Mouse (Mus musculus) stomach, postnatal 0 days (tissue): ENCODE measurements around the gene C8a. TPM values are rescaled to one million over a fixed set of nuclear protein-coding genes. Genes with fewer than 3 reads are reported as not detected.

Source experiments
- ATAC-seq: fragments of 200-750 bp; cut with Nextera tagmentation; 2 replicates; pipeline ENCODE4 v1.8.0; 2017; ENCODE audit not compliant: low FRiP score, low TSS enrichment
- DNase-seq: peaks from one replicate; pipeline ENCODE4 v3.0.0-alpha.2; 2016; ENCODE audit warnings: low spot score
- H3K27ac ChIP-seq: fragments of 300-500 bp; sonication (generic); replicated peaks from 2 replicates; pipeline ENCODE4 v1.5.1; 2014; ENCODE audit warnings: mild to moderate bottlenecking, control low read depth
- H3K27me3 ChIP-seq: fragments of 300-500 bp; sonication (generic); 2 replicates; pipeline ENCODE4 v1.6.1; 2014; ENCODE audit warnings: low read length; ENCODE audit not compliant: control insufficient read depth, insufficient read depth
- H3K36me3 ChIP-seq: fragments of 300-500 bp; sonication (generic); 2 replicates; pipeline ENCODE4 v1.6.1; 2014; ENCODE audit warnings: low read length, mixed read lengths; ENCODE audit not compliant: control insufficient read depth, insufficient read depth
- H3K4me1 ChIP-seq: fragments of 300-500 bp; sonication (generic); replicated peaks from 2 replicates; pipeline ENCODE4 v1.6.1; 2014; ENCODE audit warnings: antibody characterized with exemption; ENCODE audit not compliant: control insufficient read depth, insufficient read depth
- H3K4me2 ChIP-seq: fragments of 300-500 bp; sonication (generic); replicated peaks from 2 replicates; pipeline ENCODE4 v1.6.1; 2014; ENCODE audit warnings: low read depth, mild to moderate bottlenecking, control low read depth, moderate library complexity
- H3K4me3 ChIP-seq: fragments of 300-500 bp; sonication (generic); 2 replicates; pipeline ENCODE4 v1.5.1; 2014; ENCODE audit warnings: low read depth, low read length, control low read depth
- H3K9ac ChIP-seq: fragments of 300-500 bp; sonication (generic); 2 replicates; pipeline ENCODE4 v1.6.1; 2014; ENCODE audit warnings: mild to moderate bottlenecking, low read length, control low read depth, mixed read lengths
- H3K9me3 ChIP-seq: fragments of 300-500 bp; sonication (generic); 2 replicates; pipeline ENCODE4 v1.6.1; 2016; ENCODE audit warnings: low read length; ENCODE audit not compliant: control insufficient read depth
- CTCF ChIP-seq: IDR thresholded peaks from 2 replicates; pipeline ENCODE4 v1.5.1; 2016; ENCODE audit warnings: antibody characterized with exemption, low read depth, mild to moderate bottlenecking, moderate library complexity
- EP300 ChIP-seq: optimal IDR thresholded peaks from 2 replicates; pipeline ENCODE3; 2016; ENCODE audit warnings: antibody characterized with exemption
- WGBS: fragments of 180-500 bp; shearing (Covaris S2); extraction: QIAGEN DNeasy Blood & Tissue Kit; methylation state at CpG from one replicate; pipeline ENCODE4 v1.1.7; 2014; 5-methylcytosine and 5-hydroxymethylcytosine counted together
- polyA plus RNA-seq: library from polyadenylated mRNA; unstranded; fragments of >200 nt; fragmentation: Nextera tagmentation; extraction: Ambion mirVana; gene quantifications from 2 replicates; pipeline ENCODE4 v1.2.1, GENCODE M21; 2015

Gene C8a
- polyA plus RNA-seq, 1 experiment from 2014 or later = not detected

DNA sequence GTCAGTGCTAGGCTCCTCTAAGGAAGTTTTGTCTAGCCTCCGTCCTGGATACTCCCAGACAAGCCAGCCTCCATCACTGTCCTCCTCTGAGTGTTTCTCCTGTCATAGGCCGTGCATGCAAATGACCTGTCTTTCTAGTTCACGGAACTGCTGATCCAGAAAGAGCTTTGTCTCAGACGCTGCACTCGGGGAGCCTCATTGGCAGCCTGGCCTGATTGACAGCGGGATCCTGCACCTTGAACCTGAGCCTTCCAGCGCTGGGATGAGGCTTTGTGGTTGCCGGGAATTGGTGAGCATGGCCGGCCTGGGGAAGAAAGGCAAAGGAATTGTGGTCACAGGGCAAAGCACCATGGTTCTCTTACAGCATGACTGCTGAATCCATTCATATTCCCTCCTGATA, 11.3 kb upstream of the C8a start:
- Histone ChIP-seq H3K27ac (no peak overlapping the region), H3K36me3 (no peaks in the 10 kb centered on the region), H3K27me3 (no peaks in the 10 kb centered on the region), H3K4me3 (no peak overlapping the region), H3K4me2 (no peak overlapping the region), H3K9me3 (no peaks in the 10 kb centered on the region), H3K9ac (no peak overlapping the region), H3K4me1 (no peaks in the 10 kb centered on the region)
- 79% methylated on average over 9 of the region's 9 CpGs for WGBS
- ATAC-seq (no peak), DNase-seq (no peak)
- TF ChIP-seq CTCF (no peak), EP300 (no peak)

DNA sequence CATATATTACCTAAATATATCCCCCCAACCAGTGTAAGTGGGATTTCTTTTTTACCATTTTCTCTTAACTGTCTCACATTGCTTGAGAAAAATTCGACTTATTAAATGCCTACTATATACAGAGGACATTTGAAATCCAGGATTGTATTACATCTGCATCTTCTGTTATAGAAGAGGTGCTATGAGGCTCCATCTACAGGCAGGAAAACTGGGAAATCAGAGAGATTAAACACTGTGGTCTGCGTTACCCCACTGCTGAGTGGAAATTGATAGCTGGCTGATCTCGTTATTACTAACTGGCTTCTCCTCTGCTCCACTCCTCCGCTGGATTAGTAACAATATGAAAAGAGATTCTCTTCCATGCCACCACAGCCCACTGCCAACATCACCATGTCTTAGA, 366 bp downstream of the C8a start:
- Histone ChIP-seq H3K36me3 (no peaks in the 10 kb centered on the region), H3K4me1 (no peaks in the 10 kb centered on the region), H3K4me2 (no peak overlapping the region), H3K4me3 (no peak overlapping the region), H3K9ac (no peak overlapping the region), H3K27me3 (no peaks in the 10 kb centered on the region), H3K27ac (no peak overlapping the region), H3K9me3 (no peaks in the 10 kb centered on the region)
- ATAC-seq = no peak
- WGBS = 62% methylated on average over 4 of the region's 4 CpGs
- no peak for TF ChIP-seq CTCF
- no peak for TF ChIP-seq EP300
- DNase-seq = no peak

DNA sequence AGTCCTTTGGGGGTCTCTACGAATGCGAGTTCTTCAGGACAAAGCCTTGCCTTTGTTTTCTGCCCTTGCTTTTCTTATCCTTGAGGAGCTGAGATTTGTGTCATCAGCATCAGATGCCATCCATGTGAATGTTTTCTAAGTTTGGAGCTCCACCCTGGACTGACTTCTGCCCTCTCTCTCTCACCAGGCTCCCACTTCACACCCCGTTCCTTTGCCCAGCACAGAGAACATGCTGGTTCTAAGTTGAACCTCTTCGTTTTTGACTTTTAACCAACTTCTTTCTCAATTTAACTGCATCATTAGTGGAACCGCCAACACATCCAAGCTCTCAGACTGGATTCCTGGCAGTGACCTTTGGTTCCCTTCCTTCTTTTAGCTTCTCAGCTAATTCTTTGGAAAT, 6.0 kb downstream of the C8a start:
- no peaks in the 10 kb centered on the region for H3K9me3 ChIP-seq
- no peak overlapping the region for H3K9ac ChIP-seq
- no peaks in the 10 kb centered on the region for H3K36me3 ChIP-seq
- 87% methylated on average over 5 of the region's 5 CpGs for whole genome bisulfite sequencing
- no peaks in the 10 kb centered on the region for H3K4me1 ChIP-seq
- ATAC-seq (no peak), DNase-seq (no peak)
- H3K27me3 ChIP-seq = no peaks in the 10 kb centered on the region
- TF ChIP-seq CTCF = no peak
- H3K4me3 ChIP-seq = no peak overlapping the region
- no peak overlapping the region for H3K4me2 ChIP-seq
- no peak overlapping the region for H3K27ac ChIP-seq

DNA sequence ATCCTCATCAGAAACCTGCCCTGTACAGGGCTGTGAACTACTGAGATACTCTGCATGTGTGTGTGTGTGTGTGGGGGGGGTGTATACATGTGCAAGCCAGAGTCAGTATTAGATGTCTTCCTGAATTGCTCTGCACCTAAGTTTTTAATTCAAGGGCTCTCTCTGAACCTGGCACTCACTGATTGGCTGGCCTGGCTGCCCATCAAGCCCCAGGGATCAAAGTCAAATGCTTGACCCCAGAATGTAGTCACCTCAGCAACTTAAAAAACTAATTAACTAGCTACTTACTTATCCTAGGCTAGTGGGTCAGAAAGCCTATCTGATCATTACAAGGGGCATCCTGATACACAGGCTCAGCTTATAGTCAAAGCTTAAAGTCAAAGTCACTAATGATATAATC, 6.6 kb downstream of the C8a start:
- Histone ChIP-seq H3K4me2 (no peak overlapping the region), H3K27ac (no peak overlapping the region), H3K9ac (no peak overlapping the region), H3K4me3 (no peak overlapping the region), H3K27me3 (no peaks in the 10 kb centered on the region), H3K9me3 (no peaks in the 10 kb centered on the region), H3K4me1 (no peaks in the 10 kb centered on the region), H3K36me3 (no peaks in the 10 kb centered on the region)
- TF ChIP-seq EP300 (no peak), CTCF (no peak)
- ATAC-seq = no peak
- DNase-seq = no peak

DNA sequence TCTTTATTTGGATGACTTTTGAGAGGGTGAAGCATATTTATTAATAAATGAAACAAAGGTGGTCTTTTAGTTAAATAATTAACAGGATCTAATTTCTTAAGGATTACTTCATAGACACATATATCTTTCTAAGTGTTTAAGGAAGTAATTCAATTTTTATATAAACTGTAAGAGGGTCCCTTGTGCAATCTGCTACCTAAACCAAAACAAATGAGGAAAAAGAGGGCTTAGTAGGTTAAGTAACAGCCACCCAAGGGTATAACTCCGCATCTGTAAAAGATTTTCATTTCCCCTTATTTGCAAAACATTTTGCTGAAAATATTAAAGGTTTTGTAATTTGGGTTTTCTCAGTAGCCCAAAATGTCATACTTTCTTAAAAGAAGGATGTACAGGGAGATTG, 11.8 kb downstream of the C8a start:
- Histone ChIP-seq H3K4me3 (no peak overlapping the region), H3K4me2 (no peak overlapping the region), H3K36me3 (no peaks in the 10 kb centered on the region), H3K27me3 (no peaks in the 10 kb centered on the region), H3K27ac (no peak overlapping the region), H3K9me3 (no peaks in the 10 kb centered on the region), H3K9ac (no peak overlapping the region), H3K4me1 (no peaks in the 10 kb centered on the region)
- TF ChIP-seq CTCF (no peak), EP300 (no peak)
- no peak for ATAC-seq
- WGBS = 61% methylated on average over 1 of the region's 1 CpGs
- DNase-seq = no peak

GRCm38 (mm10) chr4:104861241-104861640, 15.0 kb downstream of the C8a start:
- no peak for ATAC-seq
- TF ChIP-seq CTCF = no peak
- no peak for TF ChIP-seq EP300
- Histone ChIP-seq H3K27ac (no peak overlapping the region), H3K4me3 (no peak overlapping the region), H3K4me2 (no peak overlapping the region), H3K36me3 (no peaks in the 10 kb centered on the region), H3K9me3 (no peaks in the 10 kb centered on the region), H3K4me1 (no peaks in the 10 kb centered on the region), H3K27me3 (no peaks in the 10 kb centered on the region), H3K9ac (no peak overlapping the region)
- DNase-seq = no peak
- WGBS = 78% methylated on average over 8 of the region's 8 CpGs

- WGBS = 57% methylated on average over 4 of the region's 4 CpGs
- ATAC-seq = no peak
- no peak overlapping the region for H3K4me2 ChIP-seq
- no peak for TF ChIP-seq CTCF
- TF ChIP-seq EP300 = no peak
- no peaks in the 10 kb centered on the region for H3K36me3 ChIP-seq
- no peak overlapping the region for H3K4me3 ChIP-seq
- no peaks in the 10 kb centered on the region for H3K4me1 ChIP-seq
- no peaks in the 10 kb centered on the region for H3K27me3 ChIP-seq
- H3K27ac ChIP-seq = no peak overlapping the region
- H3K9ac ChIP-seq = no peak overlapping the region
- no peaks in the 10 kb centered on the region for H3K9me3 ChIP-seq
- DNase-seq = no peak
Observed at GRCm38 (mm10) chr4:104857823-104858222, 18.4 kb downstream of the C8a start.
